Mouse (Mus musculus) brain, embryonic 14.5 days (tissue): Measurements from ENCODE around the gene Fam104a. TPM values are rescaled to one million over a fixed set of nuclear protein-coding genes. Genes with fewer than 3 reads are reported as not detected.

Source experiments
- DNase-seq: peaks from one replicate; pipeline ENCODE4 v3.0.0-alpha.2; 2011; ENCODE audit warnings: low read depth
- CTCF ChIP-seq: fragments of 200-500 bp; IDR thresholded peaks from 2 replicates; pipeline ENCODE4 v1.5.1; 2012; ENCODE audit warnings: inconsistent platforms, mild to moderate bottlenecking, moderate library complexity, borderline replicate concordance; ENCODE audit not compliant: insufficient read depth, insufficient read length; ENCODE audit errors: extremely low read depth
- POLR2A ChIP-seq: fragments of 200-500 bp; IDR thresholded peaks from 2 replicates; pipeline ENCODE4 v1.6.1; 2012; ENCODE audit warnings: mild to moderate bottlenecking, inconsistent platforms, borderline replicate concordance; ENCODE audit not compliant: poor library complexity, insufficient read depth, insufficient read length, severe bottlenecking; ENCODE audit errors: extremely low read depth
- polyA plus RNA-seq: library from polyadenylated mRNA; depleted of rRNA; stranded (reverse); fragments of >200 nt; gene quantifications from 2 replicates; pipeline ENCODE4 v1.2.3, GENCODE M21; 2012; rRNA removed

Fam104a gene
- 30.2 and 37.4 TPM in 2 replicates for polyA plus RNA-seq

DNA sequence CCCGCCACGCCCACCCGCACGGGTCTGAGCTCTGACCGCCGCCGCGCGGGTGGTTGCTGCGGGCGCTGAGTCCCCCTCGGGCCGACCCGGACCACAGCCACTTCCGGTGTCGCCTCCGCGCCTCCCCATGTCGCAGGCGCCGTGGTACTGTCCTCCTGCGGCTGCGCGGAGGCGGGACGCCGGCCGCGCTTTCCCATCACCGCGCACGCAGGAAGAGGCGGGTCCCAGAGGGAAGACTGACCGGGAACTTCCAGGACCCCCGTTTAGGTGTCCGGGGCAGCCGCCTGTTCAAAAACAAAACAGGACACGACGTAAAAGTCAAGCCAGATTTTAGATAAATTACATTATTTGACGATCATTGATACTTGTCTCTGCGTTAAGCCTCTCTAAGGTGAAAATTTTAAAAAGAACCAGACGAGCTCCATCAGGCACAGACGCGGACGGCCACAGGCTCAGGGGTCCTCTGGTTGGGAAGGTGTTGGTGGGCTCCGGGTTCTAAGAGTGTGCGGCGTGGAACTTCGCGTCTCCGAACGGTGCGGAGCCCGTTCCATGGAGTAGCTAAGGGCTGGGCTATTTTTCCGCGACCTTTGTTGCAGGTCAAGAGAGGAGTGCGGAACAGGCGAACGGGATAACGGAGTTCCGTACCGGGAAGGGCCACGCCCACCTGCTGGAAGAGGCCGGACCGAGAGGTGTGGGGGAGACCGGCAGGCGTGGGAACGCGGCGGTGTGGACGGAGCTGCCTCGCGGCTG is at the start of gene Fam104a, which contains the start of gene D11Wsu47e:
Gene Fam104a, minus strand, starts transcription at position 199 of the 750 bp plus-strand sequence.
Gene D11Wsu47e, plus strand, starts transcription at position 456 of the 750 bp plus-strand sequence.
- TF ChIP-seq CTCF = no peak
- peak; percentile 62 for TF ChIP-seq POLR2A
- peak; percentile 99 for DNase-seq

DNA sequence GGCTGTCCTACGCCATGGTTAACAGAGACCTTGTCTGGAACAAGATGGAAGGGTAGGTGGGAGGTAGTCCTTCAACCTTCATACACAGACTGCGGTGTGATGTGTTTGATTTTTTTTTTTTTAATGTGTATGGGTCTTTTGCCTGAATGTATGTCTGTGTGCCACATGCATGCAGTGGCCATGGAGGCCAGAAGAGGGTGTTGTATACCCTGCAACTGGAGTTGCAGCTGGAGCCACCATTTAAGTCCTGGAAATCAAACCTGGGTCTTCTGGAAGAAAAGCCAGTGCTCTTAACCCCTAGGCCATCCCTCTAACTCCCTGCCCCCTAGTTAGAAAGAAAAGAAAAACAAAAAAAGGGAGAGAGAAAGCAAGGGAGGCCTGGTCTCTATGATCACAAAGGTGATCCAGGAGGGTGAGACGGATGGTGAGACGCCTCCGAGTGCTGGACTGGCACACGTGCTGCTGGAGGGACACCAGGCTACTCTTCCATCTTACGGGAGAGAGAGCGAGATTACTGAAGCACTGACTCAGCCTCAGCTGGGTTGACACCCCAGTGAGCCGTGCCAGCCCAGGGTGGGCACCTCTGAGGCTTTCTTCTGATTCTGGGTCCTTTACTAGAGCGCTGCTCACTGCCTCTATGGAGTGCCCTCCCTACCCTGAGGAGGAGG is 48.1 kb upstream of the Fam104a start:
- DNase-seq = no peak
- no peak for TF ChIP-seq CTCF
- no peak for TF ChIP-seq POLR2A

DNA sequence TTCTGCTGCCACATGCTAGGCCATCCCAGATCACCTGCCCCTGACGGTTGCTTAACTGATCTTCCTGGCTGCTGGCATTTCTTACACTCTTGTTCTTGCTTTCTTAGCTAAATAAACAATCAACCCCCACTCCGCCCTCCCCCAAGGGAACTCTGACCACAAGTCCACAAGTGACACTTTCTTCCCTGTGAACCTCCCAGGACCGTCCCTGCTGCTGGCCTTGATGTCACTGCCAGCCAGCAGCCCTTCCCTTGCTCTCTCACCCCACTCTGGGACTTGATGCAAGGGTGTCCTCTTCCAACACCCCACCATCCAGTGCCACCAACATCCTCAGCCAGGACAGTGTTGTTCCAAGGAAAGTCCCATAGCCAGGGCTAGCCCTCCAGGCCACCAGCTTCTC is 46.9 kb upstream of the Fam104a start:
- no peak for TF ChIP-seq POLR2A
- DNase-seq = no peak

DNA sequence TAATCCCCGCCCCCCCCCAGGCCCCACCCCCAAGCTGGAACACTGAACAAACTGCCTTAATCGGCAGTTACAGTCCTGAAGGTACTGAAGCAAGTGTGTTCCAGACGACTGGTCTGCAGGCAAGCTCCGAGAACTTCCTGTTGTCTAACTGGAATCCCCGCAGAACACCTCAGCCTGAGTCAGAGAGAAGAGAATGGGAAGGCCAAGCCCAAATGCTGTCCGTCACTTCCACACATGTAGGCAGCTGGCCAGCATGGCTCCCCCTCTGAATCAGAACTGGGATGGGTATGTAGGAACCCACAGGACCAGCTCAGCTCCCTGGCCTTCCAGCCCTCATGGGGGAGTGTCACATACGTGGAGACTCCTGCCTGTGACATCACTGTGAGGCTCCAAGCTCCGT is 46.0 kb upstream of the Fam104a start:
- DNase-seq = no peak
- no peak for TF ChIP-seq POLR2A
- no peak for TF ChIP-seq CTCF

DNA sequence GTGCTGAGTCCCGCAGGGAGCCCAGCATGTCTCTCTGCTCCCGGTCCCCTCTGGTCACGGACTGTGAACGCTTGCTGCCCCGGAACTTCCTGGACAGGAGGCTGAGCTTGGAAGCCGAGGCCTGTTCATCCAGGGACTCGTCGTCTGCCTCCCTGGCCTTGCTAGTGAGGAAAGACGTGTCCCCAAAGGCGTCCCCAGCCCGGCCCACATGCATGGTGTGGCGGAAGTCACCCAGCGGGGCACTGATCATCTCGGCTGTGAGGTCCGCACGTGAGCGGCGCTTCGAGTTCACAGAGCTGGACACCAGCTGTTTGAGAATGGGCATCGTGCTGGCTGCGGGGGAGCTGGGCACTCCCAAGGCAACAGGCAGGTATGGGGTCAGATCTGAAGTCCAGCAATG is 45.3 kb upstream of the Fam104a start:
- DNase-seq = no peak
- no peak for TF ChIP-seq CTCF
- TF ChIP-seq POLR2A = no peak

DNA sequence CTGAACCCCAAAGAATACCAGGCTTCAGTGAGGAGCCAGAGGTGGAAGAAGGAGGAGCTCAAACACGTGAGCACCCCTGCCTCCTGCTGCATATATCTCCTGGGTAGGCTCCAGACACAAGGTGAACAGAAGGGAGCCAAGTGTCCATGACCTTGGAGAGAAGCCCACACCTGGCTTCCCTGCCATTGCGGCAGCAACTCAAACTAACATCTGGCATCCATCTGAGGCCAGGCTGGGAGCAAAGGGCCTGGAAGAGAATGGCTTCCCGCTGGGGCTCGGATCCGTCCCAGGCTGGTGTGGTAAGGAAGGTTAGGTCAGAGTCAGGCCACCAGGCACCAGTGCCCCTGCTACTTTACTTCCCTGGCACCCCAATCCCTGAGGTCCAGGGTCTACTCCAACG is 44.0 kb upstream of the Fam104a start:
- TF ChIP-seq POLR2A (no peak), CTCF (no peak)
- DNase-seq = no peak

DNA sequence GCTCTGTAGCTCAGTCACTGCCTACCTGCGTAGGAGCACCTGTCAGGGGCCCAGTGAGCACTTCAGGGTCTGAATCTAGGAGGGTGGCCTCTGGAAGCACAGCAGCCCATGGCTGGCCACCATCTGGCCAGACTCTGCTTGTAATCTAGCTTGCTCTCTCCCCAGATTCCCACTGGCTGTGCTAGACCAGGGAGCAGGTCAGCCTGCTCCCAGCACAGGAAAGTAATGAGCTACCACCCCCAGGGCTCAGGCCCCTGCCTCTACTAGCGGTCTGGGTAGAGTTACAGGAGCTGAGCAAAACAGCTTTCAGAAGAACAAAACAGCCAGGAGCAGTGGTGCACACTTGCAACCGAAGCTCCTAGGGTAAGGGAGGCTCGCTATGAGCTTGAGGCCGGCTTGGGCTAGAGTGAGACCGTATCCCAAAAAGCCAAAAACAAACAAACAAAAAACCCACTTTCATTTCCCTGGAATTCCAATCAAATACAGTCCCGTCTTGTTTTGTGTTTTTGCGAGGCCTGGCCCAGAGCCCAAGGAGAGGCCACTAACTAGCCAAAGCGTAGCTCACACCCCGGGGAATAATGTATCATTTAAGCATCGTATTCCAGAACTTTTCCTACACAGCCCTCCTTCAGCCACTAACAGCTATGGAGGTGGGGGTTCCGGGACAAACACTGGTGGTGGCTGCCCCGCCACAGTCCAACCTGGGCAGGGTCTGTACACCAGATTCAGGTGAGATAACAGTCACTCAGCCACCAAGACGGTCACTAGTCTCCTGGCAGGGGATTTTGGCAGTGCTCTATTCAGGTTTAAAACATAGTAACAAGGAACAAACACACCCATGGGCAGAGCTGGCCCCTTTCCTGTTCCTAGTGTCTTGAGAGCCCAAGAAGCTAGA is 43.3 kb upstream of the Fam104a start:
- TF ChIP-seq CTCF (no peak), POLR2A (no peak)
- peak; percentile 47 for DNase-seq

DNA sequence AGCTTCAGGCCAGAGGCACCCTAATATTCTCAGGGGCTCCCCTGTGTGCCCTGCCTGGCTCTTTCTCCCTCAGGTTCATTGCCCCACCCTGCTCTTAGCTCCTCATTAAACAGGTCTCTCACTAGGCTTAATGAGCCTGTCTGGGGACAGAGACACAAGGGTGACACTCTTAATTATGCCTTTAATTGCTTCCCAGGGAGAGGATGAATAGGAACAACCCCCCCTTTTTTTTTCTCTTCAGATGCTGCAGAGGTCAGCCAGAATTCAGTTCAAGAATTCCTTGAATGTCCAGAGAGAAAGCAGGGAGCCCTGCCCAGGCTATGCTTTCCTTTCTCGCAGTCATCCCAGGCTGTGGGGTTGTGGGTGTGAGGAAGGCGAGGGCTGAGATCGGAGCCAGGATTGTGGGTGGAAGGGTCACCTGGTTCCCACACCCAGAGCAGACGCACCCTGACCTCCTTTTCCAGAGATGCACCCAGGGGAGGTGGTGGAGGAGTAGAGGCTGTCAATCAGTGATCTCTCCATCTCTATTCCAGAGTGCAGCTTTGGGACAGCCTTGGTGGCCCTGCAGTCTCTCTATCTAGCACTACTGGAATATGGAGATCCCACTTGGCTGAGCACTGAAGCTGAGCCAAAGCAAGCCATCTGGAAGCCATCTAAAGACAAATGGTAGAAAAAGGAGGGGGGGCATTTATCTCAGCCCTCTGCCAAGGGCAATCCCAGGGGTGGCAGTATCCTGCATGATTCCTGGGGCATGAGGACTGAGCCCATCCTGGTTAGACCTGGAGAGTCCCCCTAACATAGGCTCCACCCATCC is 41.5 kb upstream of the Fam104a start:
- TF ChIP-seq CTCF (no peak), POLR2A (no peak)
- peak; percentile 75 for DNase-seq

DNA sequence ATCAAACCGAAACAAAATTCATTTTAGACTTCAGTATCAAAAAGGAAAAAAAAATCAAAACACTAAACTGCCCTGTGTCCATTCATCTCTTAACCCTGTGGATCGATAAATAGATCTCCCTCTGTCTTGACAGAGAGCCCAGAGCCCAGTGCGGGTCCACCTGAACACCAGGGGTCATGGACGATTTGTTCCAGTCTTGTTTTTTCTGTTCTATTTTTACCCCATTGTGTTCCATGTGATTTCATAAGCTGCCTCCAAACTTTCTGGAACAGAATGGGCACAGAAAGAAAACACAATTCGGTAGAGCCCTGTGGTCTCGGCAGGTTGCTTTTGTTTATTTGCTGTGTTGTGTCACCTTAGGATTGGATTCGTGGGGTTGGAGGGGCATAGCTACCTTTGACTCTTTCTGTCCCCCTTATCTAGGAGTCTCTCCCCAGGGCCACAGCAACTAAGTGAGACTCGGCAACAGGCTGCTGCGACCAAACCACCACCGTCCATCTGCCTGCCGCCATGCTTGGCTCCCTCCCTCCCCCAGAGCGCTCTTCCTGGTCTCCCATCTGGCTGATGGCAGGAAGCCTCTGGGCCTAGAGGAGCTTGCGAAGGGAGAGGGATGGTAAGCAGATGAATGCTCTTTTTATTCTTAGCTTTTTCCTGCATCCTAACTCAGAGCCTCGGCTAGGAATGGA is 38.6 kb upstream of the Fam104a start:
- TF ChIP-seq CTCF (no peak), POLR2A (no peak)
- DNase-seq = peak; percentile 55
